In genomic region chr5:52539483-52539882, GRCm38 (mm10) we compare ENCODE assay signal across 17 mouse cellular contexts. TPM values are rescaled to one million over a fixed set of nuclear protein-coding genes. Genes with fewer than 3 reads are reported as not detected.
A peak's percentile ranks its signal among the peaks of the same experiment; 100 is the strongest.
DNase-seq lines count a peak whose midpoint lies in the region; ATAC-seq lines count a peak whose summit lies in the region.
"Had no signal": no experiment of that assay in that cellular context is flagged by ENCODE, and none has a peak within 500 bp of the region (broad histone marks: within the 10 kb centered on the region; RNA-seq: fewer than 3 reads in every experiment).

No protein-coding gene starts in this region.

- peak overlapping the region; percentile 65 for H3K27ac ChIP-seq in kidney, embryonic 15.5 days
- no peak overlapping the region for H3K27ac ChIP-seq in embryonic facial prominence, embryonic 14.5 days (replicated peaks; ENCODE audit: low read depth, low read length)
- H3K27ac ChIP-seq in heart, embryonic 16.5 days (ENCODE audit: low read length) = no peak overlapping the region
- H3K27ac ChIP-seq in forebrain, embryonic 16.5 days (ENCODE audit: low read length) = no peak overlapping the region
- H3K27ac ChIP-seq: hindbrain, embryonic 15.5 days; layer of hippocampus, adult 2 months; midbrain, embryonic 13.5 days had no signal

- no peak overlapping the region for H3K9ac ChIP-seq in kidney, embryonic 15.5 days
- H3K9ac ChIP-seq in embryonic facial prominence, embryonic 14.5 days (ENCODE audit: low read depth, low read length) = no peak overlapping the region
- no peak overlapping the region for H3K9ac ChIP-seq in heart, embryonic 16.5 days (ENCODE audit: low read length)
- no peak overlapping the region for H3K9ac ChIP-seq in forebrain, embryonic 16.5 days (replicated peaks; ENCODE audit: low read depth, low read length)
- H3K9ac ChIP-seq: hindbrain, embryonic 15.5 days; midbrain, embryonic 13.5 days had no signal

- H3K4me1 ChIP-seq in kidney, embryonic 15.5 days = peaks cover 30% of the 10 kb centered on the region
- peaks cover 18% of the 10 kb centered on the region for H3K4me1 ChIP-seq in embryonic facial prominence, embryonic 14.5 days (ENCODE audit: control insufficient read depth, insufficient read depth, low read length)
- H3K4me1 ChIP-seq in heart, embryonic 16.5 days (ENCODE audit: control insufficient read depth, insufficient read depth, low read length) = peaks cover 8% of the 10 kb centered on the region
- no peaks in the 10 kb centered on the region for H3K4me1 ChIP-seq in forebrain, embryonic 16.5 days (replicated peaks; ENCODE audit: control insufficient read depth, insufficient read depth, low read length)
- H3K4me1 ChIP-seq: hindbrain, embryonic 15.5 days had no signal

- ATAC-seq in kidney, embryonic 15.5 days (replicated peaks; ENCODE audit: low FRiP score) = no peak
- ATAC-seq in embryonic facial prominence, embryonic 14.5 days (ENCODE audit: low read depth) = peak; percentile 39; the same call in 1 of the 2 replicates
- peak; percentile 23; the same call in 1 of the 2 replicates for ATAC-seq in heart, embryonic 16.5 days (replicated peaks; ENCODE audit: extremely low read depth, insufficient read depth, low FRiP score)
- no peak for ATAC-seq in forebrain, embryonic 16.5 days
- ATAC-seq: activated CD4-positive, CD25-positive, alpha-beta regulatory T cell, adult 4 months; midbrain, embryonic 13.5 days had no signal

- DNase-seq in kidney, adult 18-20 months = no peak
- DNase-seq in embryonic facial prominence, embryonic 14.5 days (ENCODE audit: low spot score) = peak; percentile 76
- peak; percentile 20 for DNase-seq in lung, postnatal 36 days
- DNase-seq in retina, embryonic 14.5 days (ENCODE audit: low spot score) = no peak
- no peak for DNase-seq in frontal cortex, postnatal 36 days (ENCODE audit: low spot score in 2 of 2)
- DNase-seq: cerebellum, adult 11 months; right cerebral cortex, postnatal 25 days; thymus, postnatal 4 days had no signal

- no peak overlapping the region for H3K4me3 ChIP-seq in kidney, embryonic 15.5 days (replicated peaks)
- no peak overlapping the region for H3K4me3 ChIP-seq in embryonic facial prominence, embryonic 14.5 days (ENCODE audit: low read depth, low read length)
- no peak overlapping the region for H3K4me3 ChIP-seq in heart, embryonic 16.5 days (ENCODE audit: low read length)
- H3K4me3 ChIP-seq in forebrain, embryonic 16.5 days (replicated peaks; ENCODE audit: low read length) = no peak overlapping the region
- H3K4me3 ChIP-seq: erythroblast, embryonic 14.5 days; hindbrain, embryonic 15.5 days; layer of hippocampus, adult 2 months; midbrain, embryonic 13.5 days had no signal

- H3K9me3 ChIP-seq in kidney, embryonic 15.5 days (replicated peaks) = no peaks in the 10 kb centered on the region
- H3K9me3 ChIP-seq in embryonic facial prominence, embryonic 14.5 days (ENCODE audit: control insufficient read depth, low read length) = no peaks in the 10 kb centered on the region
- H3K9me3 ChIP-seq in heart, embryonic 16.5 days (replicated peaks; ENCODE audit: control insufficient read depth, low read length) = no peaks in the 10 kb centered on the region
- H3K9me3 ChIP-seq in forebrain, embryonic 16.5 days (ENCODE audit: control insufficient read depth, low read length) = no peaks in the 10 kb centered on the region
- H3K9me3 ChIP-seq: hindbrain, embryonic 15.5 days; midbrain, embryonic 13.5 days had no signal

- 0 out of 2 replicates have a peak, but pooled peaks cover 3% of the 10 kb centered on the region for H3K36me3 ChIP-seq in kidney, embryonic 15.5 days
- 0 out of 2 replicates have a peak, but pooled peaks cover 4% of the 10 kb centered on the region for H3K36me3 ChIP-seq in embryonic facial prominence, embryonic 14.5 days (ENCODE audit: control insufficient read depth, insufficient read depth, low read length)
- no peaks in the 10 kb centered on the region for H3K36me3 ChIP-seq in heart, embryonic 16.5 days (ENCODE audit: control insufficient read depth, insufficient read depth)
- H3K36me3 ChIP-seq in forebrain, embryonic 16.5 days (ENCODE audit: control insufficient read depth, insufficient read depth) = no peaks in the 10 kb centered on the region
- H3K36me3 ChIP-seq: hindbrain, embryonic 15.5 days; midbrain, embryonic 13.5 days had no signal

- H3K27me3 ChIP-seq in kidney, embryonic 15.5 days = no peaks in the 10 kb centered on the region
- no peaks in the 10 kb centered on the region for H3K27me3 ChIP-seq in embryonic facial prominence, embryonic 14.5 days (replicated peaks; ENCODE audit: control insufficient read depth, insufficient read depth, low read length)
- no peaks in the 10 kb centered on the region for H3K27me3 ChIP-seq in heart, embryonic 16.5 days (ENCODE audit: control insufficient read depth, insufficient read depth, low read length)
- no peaks in the 10 kb centered on the region for H3K27me3 ChIP-seq in forebrain, embryonic 16.5 days (replicated peaks; ENCODE audit: control insufficient read depth, insufficient read depth, low read length)
- H3K27me3 ChIP-seq: CH12.LX; hindbrain, embryonic 15.5 days; midbrain, embryonic 13.5 days had no signal

- H3K4me2 ChIP-seq in kidney, embryonic 15.5 days = no peak overlapping the region
- no peak overlapping the region for H3K4me2 ChIP-seq in embryonic facial prominence, embryonic 14.5 days (ENCODE audit: low read depth, low read length)
- H3K4me2 ChIP-seq in heart, embryonic 16.5 days (ENCODE audit: low read depth, low read length) = no peak overlapping the region
- no peak overlapping the region for H3K4me2 ChIP-seq in forebrain, embryonic 16.5 days (ENCODE audit: low read length)
- H3K4me2 ChIP-seq: hindbrain, embryonic 15.5 days; midbrain, embryonic 13.5 days had no signal

RNA-seq across cellular contexts. Expression of gene Lgi2, which starts 26.8 kb away (rescaled TPM):
- 3.5 and 4.6 TPM in 2 replicates for polyA plus RNA-seq in kidney, embryonic 15.5 days (2015; fragmentation: Nextera tagmentation; extraction: Ambion mirVana)
- 9.6 and 9.8 TPM in 2 replicates for polyA plus RNA-seq in embryonic facial prominence, embryonic 14.5 days (2014; fragmentation: Nextera tagmentation; extraction: Ambion mirVana)
- 1.5 and 1.7 TPM in 2 replicates for polyA plus RNA-seq in heart, embryonic 16.5 days (2015; fragmentation: Nextera tagmentation; extraction: Ambion mirVana)
- 2.0 and 2.7 TPM in 2 replicates for polyA plus RNA-seq in forebrain, embryonic 16.5 days (2015; fragmentation: Nextera tagmentation; extraction: Ambion mirVana)
- polyA plus RNA-seq: activated CD4-positive, CD25-positive, alpha-beta regulatory T cell, adult 4 months; erythroblast, embryonic 14.5 days had no signal

Comparison
In these comparisons a context has a peak if more than half of its experiments do, and no peak if none do; other contexts are left out.
1. ATAC-seq: peak in embryonic facial prominence, embryonic 14.5 days (single experiment) and heart, embryonic 16.5 days (single experiment); none in kidney, embryonic 15.5 days (single experiment) and forebrain, embryonic 16.5 days (single experiment).
2. DNase-seq: peak in embryonic facial prominence, embryonic 14.5 days (single experiment) and lung, postnatal 36 days (single experiment); none in kidney, adult 18-20 months (single experiment), retina, embryonic 14.5 days (single experiment) and frontal cortex, postnatal 36 days (0 of 2).